Mouse (Mus musculus) heart, embryonic 10.5 days (tissue): Measurements from ENCODE around the gene Rab5b. TPM values are rescaled to one million over a fixed set of nuclear protein-coding genes. Genes with fewer than 3 reads are reported as not detected.

Experiments used
- DNase-seq: peaks from one replicate; pipeline ENCODE4 v3.0.0-alpha.2; 2017; ENCODE audit warnings: low spot score
- H3K27ac ChIP-seq: fragments of 300-500 bp; sonication (generic); 2 replicates; pipeline ENCODE4 v1.5.1; 2016; ENCODE audit warnings: mild to moderate bottlenecking
- H3K27me3 ChIP-seq: fragments of 300-500 bp; sonication (generic); 2 replicates; pipeline ENCODE4 v1.6.1; 2016; ENCODE audit warnings: mild to moderate bottlenecking; ENCODE audit not compliant: poor library complexity, insufficient read depth, severe bottlenecking
- H3K36me3 ChIP-seq: fragments of 300-500 bp; sonication (generic); 2 replicates; pipeline ENCODE4 v1.6.1; 2016; ENCODE audit warnings: mild to moderate bottlenecking, moderate library complexity
- H3K4me1 ChIP-seq: fragments of 300-500 bp; sonication (generic); 2 replicates; pipeline ENCODE4 v1.6.1; 2016; ENCODE audit warnings: mild to moderate bottlenecking
- H3K4me3 ChIP-seq: fragments of 300-500 bp; sonication (generic); 2 replicates; pipeline ENCODE4 v1.5.1; 2016; ENCODE audit warnings: mild to moderate bottlenecking, moderate library complexity
- H3K9me3 ChIP-seq: fragments of 300-500 bp; sonication (generic); 2 replicates; pipeline ENCODE4 v1.6.1; 2016; ENCODE audit warnings: mild to moderate bottlenecking, moderate library complexity
- WGBS: fragments of 180-500 bp; shearing (Covaris S2); methylation state at CpG from one replicate; pipeline ENCODE4 v1.1.7; 2016; 5-methylcytosine and 5-hydroxymethylcytosine counted together
- polyA plus RNA-seq: library from polyadenylated mRNA; unstranded; fragments of >200 nt; fragmentation: Nextera tagmentation; extraction: Ambion mirVana; gene quantifications from 2 replicates; pipeline ENCODE4 v1.2.1, GENCODE M21; 2016

Gene Rab5b
- polyA plus RNA-seq, 1 experiment from 2014 or later: 66.2 TPM

DNA sequence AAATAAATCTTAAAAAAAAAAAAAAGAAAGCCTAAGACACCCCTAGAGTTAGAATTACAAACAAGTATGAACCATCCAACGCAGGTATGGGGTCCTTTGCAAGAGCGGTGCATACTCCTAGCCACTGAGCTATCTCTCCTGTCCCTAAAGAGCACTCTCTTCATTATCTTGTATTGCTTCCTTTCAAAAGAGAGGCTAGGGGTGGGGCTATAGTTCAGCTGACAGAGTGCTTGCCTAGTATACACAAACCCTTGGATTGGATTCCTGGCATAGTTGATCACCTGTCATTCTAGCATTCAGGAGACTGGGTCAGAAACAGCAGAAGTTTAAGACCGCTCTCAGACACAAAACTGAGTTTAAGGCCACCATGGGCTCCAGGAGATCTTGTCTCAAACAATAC lies 40.8 kb downstream of the Rab5b start:
- Histone ChIP-seq H3K27ac (no peak overlapping the region), H3K9me3 (no peaks in the 10 kb centered on the region), H3K4me1 (peaks cover 10% of the 10 kb centered on the region), H3K27me3 (no peaks in the 10 kb centered on the region), H3K36me3 (no peaks in the 10 kb centered on the region), H3K4me3 (no peak overlapping the region)
- DNase-seq: no peak
- 36% methylated on average over 3 of the region's 3 CpGs for WGBS

- Histone ChIP-seq H3K4me3 (no peak overlapping the region), H3K27me3 (no peaks in the 10 kb centered on the region), H3K9me3 (no peaks in the 10 kb centered on the region), H3K36me3 (no peaks in the 10 kb centered on the region), H3K27ac (no peak overlapping the region), H3K4me1 (peaks cover 4% of the 10 kb centered on the region)
- no peak for DNase-seq
- WGBS: 72% methylated on average over 4 of the region's 4 CpGs
Measured at GRCm38 (mm10) chr10:128653866-128654265, 42.2 kb downstream of the Rab5b start.

DNA sequence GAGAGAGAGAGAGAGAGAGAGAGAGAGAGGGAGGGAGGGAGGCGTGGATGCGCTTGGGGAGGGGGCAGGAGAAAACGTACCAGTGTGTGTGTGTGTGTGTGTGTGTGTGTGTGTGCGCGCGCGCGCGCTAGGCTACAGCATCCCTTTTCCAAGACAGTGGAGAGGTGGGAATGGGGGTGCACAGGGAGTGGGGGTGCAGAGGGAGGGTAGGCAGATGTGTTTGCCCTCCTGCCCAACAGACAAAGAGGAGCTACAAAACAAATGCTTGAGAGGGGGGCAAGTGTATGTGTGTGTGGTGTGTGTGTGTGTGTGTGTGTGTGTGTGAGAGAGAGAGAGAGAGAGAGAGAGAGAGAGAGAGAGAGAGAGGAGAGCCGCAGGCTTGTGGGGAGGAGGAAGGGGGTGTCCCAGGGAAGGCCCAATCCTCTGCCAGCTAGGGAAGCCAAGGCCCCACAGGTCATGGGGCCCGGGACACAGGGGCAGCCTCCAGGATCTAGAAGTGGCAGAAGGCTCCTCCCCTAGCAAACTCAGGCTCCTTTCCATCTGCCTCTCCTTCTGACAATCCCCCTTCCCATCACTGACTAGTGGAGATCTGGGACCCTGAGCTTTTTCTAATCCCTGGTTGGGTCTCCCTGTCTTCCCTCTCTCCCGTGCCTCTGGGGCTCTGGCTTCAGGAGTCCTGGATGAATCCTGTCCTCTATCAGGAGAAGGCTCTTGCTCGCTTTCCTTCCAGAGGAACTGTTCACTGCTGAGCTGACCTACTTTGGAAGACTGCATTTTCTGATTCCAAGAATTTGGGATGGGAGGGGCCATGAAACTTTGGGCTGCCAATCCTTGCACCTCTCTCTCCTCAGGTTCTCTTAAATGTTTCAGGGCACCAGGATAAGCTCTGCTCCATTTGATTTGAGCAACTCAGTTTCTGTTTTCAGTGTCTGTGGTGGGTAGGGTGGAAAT lies 49.6 kb downstream of the Rab5b start:
- H3K27ac ChIP-seq: peak overlapping the region; percentile 81
- H3K36me3 ChIP-seq: no peaks in the 10 kb centered on the region
- peaks cover 16% of the 10 kb centered on the region for H3K27me3 ChIP-seq
- peak overlapping the region; percentile 62 for H3K4me3 ChIP-seq
- WGBS: 8% methylated on average over 12 of the region's 13 CpGs
- H3K4me1 ChIP-seq: peaks cover 41% of the 10 kb centered on the region
- H3K9me3 ChIP-seq: no peaks in the 10 kb centered on the region
- DNase-seq: no peak

- Histone ChIP-seq H3K36me3 (peaks cover 8% of the 10 kb centered on the region), H3K27me3 (peaks cover 16% of the 10 kb centered on the region), H3K9me3 (no peaks in the 10 kb centered on the region), H3K4me3 (peak within 1 kb of the TSS; percentile 62), H3K4me1 (peaks cover 50% of the 10 kb centered on the region), H3K27ac (peak within 1 kb of the TSS; percentile 81)
- DNase-seq: peak; percentile 87
- 1% methylated on average over 35 of the region's 36 CpGs for WGBS
Measured at GRCm38 (mm10) chr10:128645111-128646011, 50.7 kb downstream of the Rab5b start, which contains the start of gene Ikzf4. TSS of gene Ikzf4 (minus strand) at chr10:128645991.

GRCm38 (mm10) chr10:128642749-128643148 lies 53.3 kb downstream of the Rab5b start:
- Histone ChIP-seq H3K27ac (no peak overlapping the region), H3K27me3 (peaks cover 16% of the 10 kb centered on the region), H3K4me3 (no peak overlapping the region), H3K36me3 (peaks cover 8% of the 10 kb centered on the region), H3K9me3 (no peaks in the 10 kb centered on the region), H3K4me1 (peaks cover 56% of the 10 kb centered on the region)
- 69% methylated on average over 6 of the region's 6 CpGs for WGBS
- no peak for DNase-seq

DNA sequence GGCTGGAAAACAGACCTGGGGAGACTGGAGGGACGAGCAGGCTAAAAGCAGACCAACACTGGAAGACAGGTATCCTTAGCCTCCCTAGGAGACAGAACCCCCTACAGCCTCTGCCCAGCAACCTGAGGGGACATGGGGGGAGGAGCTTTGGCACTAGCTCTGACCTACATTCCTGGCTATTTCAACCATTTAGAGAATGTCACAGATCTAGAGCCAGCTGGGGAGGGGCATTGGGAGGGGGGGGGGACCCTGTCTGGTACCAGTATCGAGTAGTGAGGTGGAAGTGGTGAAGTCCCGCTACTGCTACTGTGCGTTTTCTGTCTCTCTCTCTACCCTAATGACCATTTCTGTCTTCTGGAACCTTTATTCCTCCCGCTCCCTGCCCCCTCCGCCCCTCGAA lies 54.2 kb downstream of the Rab5b start:
- Histone ChIP-seq H3K4me3 (0 out of 2 replicates have a peak overlapping the region, but pooled peaks have one; percentile 8), H3K9me3 (no peaks in the 10 kb centered on the region), H3K27me3 (peaks cover 16% of the 10 kb centered on the region), H3K27ac (peak overlapping the region; percentile 59; the same call in 1 of the 2 replicates), H3K36me3 (peaks cover 8% of the 10 kb centered on the region), H3K4me1 (peaks cover 53% of the 10 kb centered on the region)
- DNase-seq: no peak
- 52% methylated on average over 7 of the region's 7 CpGs for WGBS

- no peak overlapping the region for H3K4me3 ChIP-seq
- 93% methylated on average over 15 of the region's 15 CpGs for WGBS
- no peak overlapping the region for H3K27ac ChIP-seq
- DNase-seq: no peak
- H3K36me3 ChIP-seq: peaks cover 12% of the 10 kb centered on the region
- H3K4me1 ChIP-seq: peaks cover 49% of the 10 kb centered on the region
- no peaks in the 10 kb centered on the region for H3K9me3 ChIP-seq
- peaks cover 16% of the 10 kb centered on the region for H3K27me3 ChIP-seq
Measured at GRCm38 (mm10) chr10:128640891-128641290, 55.2 kb downstream of the Rab5b start.

GRCm38 (mm10) chr10:128639999-128640398 lies 56.1 kb downstream of the Rab5b start:
- H3K4me1 ChIP-seq: peaks cover 43% of the 10 kb centered on the region
- no peak for DNase-seq
- H3K27ac ChIP-seq: peak overlapping the region; percentile 36; the same call in 1 of the 2 replicates
- no peak overlapping the region for H3K4me3 ChIP-seq
- WGBS: 76% methylated on average over 14 of the region's 14 CpGs
- peaks cover 17% of the 10 kb centered on the region for H3K36me3 ChIP-seq
- H3K9me3 ChIP-seq: no peaks in the 10 kb centered on the region
- peaks cover 21% of the 10 kb centered on the region for H3K27me3 ChIP-seq

DNA sequence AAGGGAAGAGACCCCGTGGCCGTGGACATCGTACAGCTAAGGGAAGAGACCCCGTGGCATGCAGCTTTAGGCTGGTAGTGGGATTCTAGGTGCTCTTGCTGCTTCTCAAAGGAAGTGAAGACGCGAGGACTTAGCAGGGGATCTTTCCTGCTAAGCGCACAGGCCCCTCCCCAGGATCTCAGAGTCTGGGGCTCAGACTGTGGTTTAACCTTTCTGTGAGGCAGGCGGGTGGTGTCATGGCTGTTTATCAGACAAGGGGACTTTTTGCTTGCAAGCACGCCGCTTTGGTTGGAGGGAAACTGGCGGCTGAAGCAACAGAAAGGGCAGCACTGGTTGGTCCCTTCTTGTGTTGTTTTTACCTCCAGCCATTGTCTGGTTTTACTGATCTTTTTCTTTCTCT lies 59.1 kb downstream of the Rab5b start:
- Histone ChIP-seq H3K27me3 (peaks cover 20% of the 10 kb centered on the region; the same call in 1 of the 2 replicates), H3K27ac (peak overlapping the region; percentile 30), H3K9me3 (no peaks in the 10 kb centered on the region), H3K36me3 (peaks cover 28% of the 10 kb centered on the region), H3K4me3 (peak overlapping the region; percentile 39), H3K4me1 (peaks cover 30% of the 10 kb centered on the region)
- DNase-seq: no peak
- 11% methylated on average over 11 of the region's 11 CpGs for WGBS

GRCm38 (mm10) chr10:128636561-128636960 lies 59.5 kb downstream of the Rab5b start:
- no peak for DNase-seq
- H3K4me1 ChIP-seq: peaks cover 29% of the 10 kb centered on the region
- peak overlapping the region; percentile 39 for H3K4me3 ChIP-seq
- peaks cover 28% of the 10 kb centered on the region for H3K36me3 ChIP-seq
- H3K9me3 ChIP-seq: no peaks in the 10 kb centered on the region
- WGBS: 38% methylated on average over 6 of the region's 6 CpGs
- H3K27ac ChIP-seq: peak overlapping the region; percentile 30
- peaks cover 20% of the 10 kb centered on the region; the same call in 1 of the 2 replicates for H3K27me3 ChIP-seq

DNA sequence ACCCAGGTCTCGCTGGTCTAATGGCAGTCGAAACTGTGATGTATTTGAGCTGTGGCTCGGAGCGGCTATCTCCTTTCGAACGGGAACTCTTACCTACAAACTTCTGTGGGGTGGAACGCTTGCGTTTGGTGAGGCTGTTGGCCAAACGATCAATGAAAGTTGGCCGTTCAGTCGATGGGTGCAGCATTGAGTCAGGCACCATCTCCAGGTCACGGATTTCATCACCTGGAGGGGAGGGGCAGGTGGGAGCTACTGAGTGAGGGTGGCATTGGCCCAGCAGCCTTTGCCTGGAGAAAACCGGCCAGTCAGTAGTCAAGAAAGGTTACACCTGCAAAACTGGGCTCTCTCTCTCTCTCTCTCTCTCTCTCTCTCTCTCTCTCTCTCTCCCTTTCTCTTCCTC lies 60.4 kb downstream of the Rab5b start:
- WGBS: 87% methylated on average over 13 of the region's 13 CpGs
- no peak overlapping the region for H3K27ac ChIP-seq
- no peaks in the 10 kb centered on the region for H3K9me3 ChIP-seq
- H3K27me3 ChIP-seq: peaks cover 20% of the 10 kb centered on the region; the same call in 1 of the 2 replicates
- DNase-seq: no peak
- peaks cover 22% of the 10 kb centered on the region for H3K36me3 ChIP-seq
- no peak overlapping the region for H3K4me3 ChIP-seq
- H3K4me1 ChIP-seq: peaks cover 25% of the 10 kb centered on the region

DNA sequence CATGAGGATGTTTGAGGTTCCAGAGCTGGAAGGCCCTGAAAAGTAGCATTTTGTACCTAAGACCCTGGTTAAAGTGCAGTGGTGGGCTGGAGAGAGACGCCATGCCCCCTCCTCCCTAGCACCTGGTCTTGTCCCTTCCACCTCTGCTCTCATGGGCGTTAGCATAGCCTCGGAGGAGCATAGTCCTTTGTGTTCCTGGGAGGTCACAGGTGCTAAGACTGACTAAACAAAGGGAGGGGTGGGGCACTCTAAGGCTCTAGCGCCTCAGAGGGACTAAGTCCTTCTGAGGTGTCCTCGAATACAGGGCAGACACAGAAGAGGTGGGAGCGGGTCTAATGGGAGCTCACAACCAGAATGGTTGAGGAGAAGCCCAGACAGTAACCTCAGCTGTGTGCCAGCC lies 64.5 kb downstream of the Rab5b start:
- Histone ChIP-seq H3K4me1 (peaks cover 8% of the 10 kb centered on the region), H3K9me3 (no peaks in the 10 kb centered on the region), H3K4me3 (no peak overlapping the region), H3K27me3 (peaks cover 20% of the 10 kb centered on the region; the same call in 1 of the 2 replicates), H3K36me3 (peaks cover 19% of the 10 kb centered on the region), H3K27ac (no peak overlapping the region)
- no peak for DNase-seq
- WGBS: 26% methylated on average over 6 of the region's 6 CpGs
